Mouse (Mus musculus) testis, adult 2 months (tissue): ENCODE measurements around the gene Eme2. TPM values are rescaled to one million over a fixed set of nuclear protein-coding genes. Genes with fewer than 3 reads are reported as not detected.

Experiments
- H3K27ac ChIP-seq: fragments of 200-500 bp; 2 replicates; pipeline ENCODE4 v1.5.1; 2012; ENCODE audit warnings: low read depth, low read length; ENCODE audit not compliant: control insufficient read depth, insufficient read depth
- H3K27me3 ChIP-seq: fragments of 200-500 bp; 2 replicates; pipeline ENCODE4 v1.6.1; 2012; ENCODE audit warnings: mild to moderate bottlenecking, low read length, moderate library complexity; ENCODE audit not compliant: control insufficient read depth, insufficient read depth
- H3K36me3 ChIP-seq: fragments of 200-500 bp; 2 replicates; pipeline ENCODE4 v1.6.1; 2012; ENCODE audit warnings: mild to moderate bottlenecking, low read length; ENCODE audit not compliant: control insufficient read depth, insufficient read depth
- H3K4me1 ChIP-seq: fragments of 200-500 bp; 2 replicates; pipeline ENCODE4 v1.6.1; 2012; ENCODE audit warnings: low read length; ENCODE audit not compliant: control insufficient read depth, insufficient read depth
- H3K4me3 ChIP-seq: fragments of 200-500 bp; 2 replicates; pipeline ENCODE4 v1.5.1; 2012; ENCODE audit warnings: low read depth, mild to moderate bottlenecking, low read length, moderate library complexity, mixed read lengths; ENCODE audit not compliant: control insufficient read depth
- CTCF ChIP-seq: fragments of 200-500 bp; IDR thresholded peaks from 2 replicates; pipeline ENCODE4 v1.5.1; 2012; ENCODE audit warnings: low read depth, mild to moderate bottlenecking, inconsistent platforms, low read length, moderate library complexity; ENCODE audit not compliant: control insufficient read depth, insufficient read depth, insufficient replicate concordance
- POLR2A ChIP-seq: fragments of 200-500 bp; IDR thresholded peaks from 2 replicates; pipeline ENCODE4 v1.6.1; 2012; ENCODE audit warnings: low read depth, mild to moderate bottlenecking, inconsistent platforms, low read length, moderate library complexity; ENCODE audit not compliant: control insufficient read depth
- polyA plus RNA-seq: library from polyadenylated mRNA; depleted of rRNA; stranded (reverse); fragments of >200 nt; gene quantifications from 2 replicates; pipeline ENCODE4 v1.2.3, GENCODE M21; 2012

Gene Eme2
- polyA plus RNA-seq, 1 experiment: 28.0 TPM

GRCm38 (mm10) chr17:24884391-24884790 is 10.5 kb downstream of the Eme2 start:
- Histone ChIP-seq H3K4me3 (peak overlapping the region; percentile 99), H3K36me3 (no peaks in the 10 kb centered on the region; the same call in none of the 2 replicates), H3K27me3 (no peaks in the 10 kb centered on the region), H3K27ac (no peak overlapping the region), H3K4me1 (peaks cover 13% of the 10 kb centered on the region)
- TF ChIP-seq CTCF (no peak), POLR2A (0 out of 2 replicates have a peak, but pooled peaks have one; percentile 23)

GRCm38 (mm10) chr17:24881738-24882440 is 13.0 kb downstream of the Eme2 start:
- TF ChIP-seq CTCF: peak; percentile 38; the same call in 1 of the 2 replicates
- 0 out of 2 replicates have a peak, but pooled peaks have one; percentile 8 for TF ChIP-seq POLR2A
- peaks cover 6% of the 10 kb centered on the region; the same call in 1 of the 2 replicates for H3K4me1 ChIP-seq
- H3K36me3 ChIP-seq: no peaks in the 10 kb centered on the region; the same call in 1 of the 2 replicates
- H3K4me3 ChIP-seq: no peak overlapping the region
- no peak overlapping the region for H3K27ac ChIP-seq
- H3K27me3 ChIP-seq: no peaks in the 10 kb centered on the region

- no peaks in the 10 kb centered on the region for H3K27me3 ChIP-seq
- H3K4me3 ChIP-seq: no peak overlapping the region
- no peak overlapping the region for H3K27ac ChIP-seq
- H3K36me3 ChIP-seq: no peaks in the 10 kb centered on the region
- TF ChIP-seq CTCF (no peak), POLR2A (no peak)
- H3K4me1 ChIP-seq: no peaks in the 10 kb centered on the region
Observed at GRCm38 (mm10) chr17:24878531-24878930, 16.4 kb downstream of the Eme2 start.

- Histone ChIP-seq H3K27ac (no peak overlapping the region), H3K36me3 (no peaks in the 10 kb centered on the region), H3K27me3 (no peaks in the 10 kb centered on the region), H3K4me3 (no peak overlapping the region), H3K4me1 (no peaks in the 10 kb centered on the region)
- TF ChIP-seq CTCF (no peak), POLR2A (no peak)
Observed at GRCm38 (mm10) chr17:24878117-24878397, 16.8 kb downstream of the Eme2 start.

- Histone ChIP-seq H3K27ac (no peak overlapping the region), H3K36me3 (no peaks in the 10 kb centered on the region), H3K27me3 (no peaks in the 10 kb centered on the region), H3K4me1 (no peaks in the 10 kb centered on the region), H3K4me3 (no peak overlapping the region)
- no peak for TF ChIP-seq POLR2A
- TF ChIP-seq CTCF: no peak
Observed at GRCm38 (mm10) chr17:24877336-24878116, 17.4 kb downstream of the Eme2 start.

- no peaks in the 10 kb centered on the region for H3K36me3 ChIP-seq
- no peaks in the 10 kb centered on the region for H3K27me3 ChIP-seq
- H3K4me3 ChIP-seq: peak overlapping the region; percentile 90
- no peaks in the 10 kb centered on the region; the same call in 1 of the 2 replicates for H3K4me1 ChIP-seq
- no peak overlapping the region for H3K27ac ChIP-seq
- no peak for TF ChIP-seq POLR2A
- TF ChIP-seq CTCF: no peak
Observed at GRCm38 (mm10) chr17:24874989-24875388, 19.9 kb downstream of the Eme2 start.

- H3K4me3 ChIP-seq: peak overlapping the region; percentile 90
- TF ChIP-seq CTCF (no peak), POLR2A (peak; percentile 44; the same call in 1 of the 2 replicates)
Observed at GRCm38 (mm10) chr17:24874405-24874745, 20.5 kb downstream of the Eme2 start.

More at GRCm38 (mm10) chr17:24874405-24874745, 20.5 kb downstream of the Eme2 start:
- Histone ChIP-seq H3K27me3 (no peaks in the 10 kb centered on the region), H3K4me1 (no peaks in the 10 kb centered on the region; the same call in 1 of the 2 replicates), H3K36me3 (no peaks in the 10 kb centered on the region), H3K27ac (peak overlapping the region; percentile 70; the same call in 1 of the 2 replicates)
